Mouse (Mus musculus) layer of hippocampus, adult 2 months (tissue): ENCODE measurements around the gene Ufc1. TPM values are rescaled to one million over a fixed set of nuclear protein-coding genes. Genes with fewer than 3 reads are reported as not detected.
A peak's percentile ranks its signal among the peaks of the same experiment; 100 is the strongest.
"Not testable (repeated sequence)": the region's sequence is repeated elsewhere in the genome, so short reads cannot be mapped to it uniquely, and the experiment has no call there.

Experiments used
- DNase-seq, 2 experiments: peaks; one replicate each; pipeline ENCODE4 v3.0.0; 2022; ENCODE audit warnings: low spot score in 2 of 2
- H3K27ac ChIP-seq: fragments of 200-600 bp; 2 replicates; pipeline ENCODE4 v1.8.1; 2022
- H3K4me3 ChIP-seq: fragments of 200-600 bp; 2 replicates; pipeline ENCODE4 v1.8.1; 2022; ENCODE audit warnings: mild to moderate bottlenecking
- CTCF ChIP-seq: fragments of 200-600 bp; conservative IDR thresholded peaks from 2 replicates; pipeline ENCODE4 v1.8.1; 2022; ENCODE audit warnings: antibody characterized with exemption, mild to moderate bottlenecking, moderate library complexity
- total RNA-seq, 2 experiments: library from RNA; stranded (reverse); gene quantifications; 2 replicates each; pipeline ENCODE4 v1.2.3; 2021

Ufc1 gene
- total RNA-seq, 2 experiments from 2014 or later: 105 to 113 TPM

- Histone ChIP-seq H3K4me3 (no peak overlapping the region), H3K27ac (no peak overlapping the region)
- TF ChIP-seq CTCF: no peak
- DNase-seq: no peak
Observed at GRCm38 (mm10) chr1:171320151-171320550, 25.3 kb upstream of the Ufc1 start.

- Histone ChIP-seq H3K4me3 (no peak overlapping the region), H3K27ac (no peak overlapping the region)
- TF ChIP-seq CTCF: no peak
- no peak for DNase-seq
Observed at GRCm38 (mm10) chr1:171319748-171320147, 24.9 kb upstream of the Ufc1 start.

GRCm38 (mm10) chr1:171309321-171309720 is 14.5 kb upstream of the Ufc1 start:
- no peak for TF ChIP-seq CTCF
- Histone ChIP-seq H3K27ac (no peak overlapping the region), H3K4me3 (no peak overlapping the region)
- DNase-seq: no peak

- H3K27ac ChIP-seq, DNase-seq, H3K4me3 ChIP-seq: not testable (repeated sequence)
Observed at GRCm38 (mm10) chr1:171306157-171306556, 11.3 kb upstream of the Ufc1 start.

GRCm38 (mm10) chr1:171298226-171298625 is 3.4 kb upstream of the Ufc1 start:
- no peak for TF ChIP-seq CTCF
- DNase-seq: no peak
- Histone ChIP-seq H3K4me3 (no peak overlapping the region), H3K27ac (no peak overlapping the region)

GRCm38 (mm10) chr1:171295063-171295402 is 209 bp upstream of the Ufc1 start:
- H3K27ac ChIP-seq: peak overlapping the region; percentile 100
- DNase-seq: no peak

GRCm38 (mm10) chr1:171293906-171294297 is 922 bp downstream of the Ufc1 start:
- no peak for DNase-seq
- H3K4me3 ChIP-seq: peak overlapping the region; percentile 95
- H3K27ac ChIP-seq: peak overlapping the region; percentile 100
- TF ChIP-seq CTCF: no peak

More at GRCm38 (mm10) chr1:171295063-171295402, 209 bp upstream of the Ufc1 start:
- TF ChIP-seq CTCF: no peak
- H3K4me3 ChIP-seq: peak overlapping the region; percentile 95

GRCm38 (mm10) chr1:171293351-171293750 is 1.5 kb downstream of the Ufc1 start:
- TF ChIP-seq CTCF: no peak
- H3K27ac ChIP-seq: peak overlapping the region; percentile 100
- no peak for DNase-seq
- H3K4me3 ChIP-seq: peak overlapping the region; percentile 95

- Histone ChIP-seq H3K27ac (peak overlapping the region; percentile 93), H3K4me3 (no peak overlapping the region; the same call in 1 of the 2 replicates)
- no peak for DNase-seq
- no peak for TF ChIP-seq CTCF
Observed at GRCm38 (mm10) chr1:171288328-171288727, 6.5 kb downstream of the Ufc1 start.

GRCm38 (mm10) chr1:171287136-171288081 is 7.4 kb downstream of the Ufc1 start, which contains the start of gene Usp21:
Gene Usp21, minus strand, starts transcription at chr1:171287991.
- peak within 1 kb of the TSS; percentile 98 for H3K4me3 ChIP-seq
- DNase-seq: peak; percentile 93 to 95
- TF ChIP-seq CTCF: no peak; the same call in 1 of the 2 replicates
- H3K27ac ChIP-seq: peak within 1 kb of the TSS; percentile 93

GRCm38 (mm10) chr1:171286517-171286916 is 8.3 kb downstream of the Ufc1 start:
- TF ChIP-seq CTCF: no peak
- Histone ChIP-seq H3K4me3 (peak overlapping the region; percentile 98), H3K27ac (peak overlapping the region; percentile 93; the same call in 1 of the 2 replicates)
- DNase-seq: no peak

- no peak for TF ChIP-seq CTCF
- Histone ChIP-seq H3K27ac (peak overlapping the region; percentile 77), H3K4me3 (peak overlapping the region; percentile 14)
- DNase-seq: no peak
Observed at GRCm38 (mm10) chr1:171285096-171285892, 9.5 kb downstream of the Ufc1 start.

GRCm38 (mm10) chr1:171284491-171284890 is 10.3 kb downstream of the Ufc1 start:
- no peak for TF ChIP-seq CTCF
- Histone ChIP-seq H3K4me3 (peak overlapping the region; percentile 14; the same call in 1 of the 2 replicates), H3K27ac (peak overlapping the region; percentile 77)
- DNase-seq: no peak
